Mouse (Mus musculus) forebrain, embryonic 14.5 days (tissue): Measurements from ENCODE around the gene Arid1b. TPM values are rescaled to one million over a fixed set of nuclear protein-coding genes. Genes with fewer than 3 reads are reported as not detected.

ENCODE experiments used
- ATAC-seq: fragments of 200-750 bp; cut with Nextera tagmentation; 2 replicates; pipeline ENCODE4 v1.8.0; 2017; ENCODE audit warnings: mild to moderate bottlenecking, moderate library complexity
- DNase-seq: peaks from one replicate; pipeline ENCODE4 v3.0.0-alpha.2; 2015; ENCODE audit warnings: low spot score
- H3K27ac ChIP-seq: fragments of 300-500 bp; sonication (generic); 2 replicates; pipeline ENCODE4 v1.5.1; 2014; ENCODE audit warnings: low read depth, mild to moderate bottlenecking, control low read depth, low read length, moderate library complexity
- H3K27me3 ChIP-seq: fragments of 300-500 bp; sonication (generic); replicated peaks from 2 replicates; pipeline ENCODE4 v1.6.1; 2014; ENCODE audit warnings: low read length, control low read depth, mixed read lengths; ENCODE audit not compliant: control insufficient read depth, insufficient read depth
- H3K36me3 ChIP-seq: fragments of 300-500 bp; sonication (generic); 2 replicates; pipeline ENCODE4 v1.6.1; 2014; ENCODE audit warnings: low read length, control low read depth; ENCODE audit not compliant: control insufficient read depth, insufficient read depth
- H3K4me1 ChIP-seq: fragments of 300-500 bp; sonication (generic); 2 replicates; pipeline ENCODE4 v1.6.1; 2014; ENCODE audit warnings: antibody characterized with exemption, low read length, control low read depth; ENCODE audit not compliant: control insufficient read depth, insufficient read depth
- H3K4me2 ChIP-seq: fragments of 300-500 bp; sonication (generic); 2 replicates; pipeline ENCODE4 v1.6.1; 2014; ENCODE audit warnings: mild to moderate bottlenecking, control low read depth, low read length
- H3K4me3 ChIP-seq: fragments of 300-500 bp; sonication (generic); 2 replicates; pipeline ENCODE4 v1.5.1; 2014; ENCODE audit warnings: low read depth, low read length, control low read depth
- H3K9ac ChIP-seq: fragments of 300-500 bp; sonication (generic); 2 replicates; pipeline ENCODE4 v1.6.1; 2014; ENCODE audit warnings: mild to moderate bottlenecking, low read length, control low read depth, moderate library complexity
- H3K9me3 ChIP-seq: fragments of 300-500 bp; sonication (generic); replicated peaks from 2 replicates; pipeline ENCODE4 v1.6.1; 2016; ENCODE audit warnings: low read length, control low read depth, mixed read lengths; ENCODE audit not compliant: control insufficient read depth
- WGBS: fragments of 180-500 bp; shearing (Covaris S2); extraction: QIAGEN DNeasy Blood & Tissue Kit; methylation state at CpG from one replicate; pipeline ENCODE4 v1.1.7; 2014; 5-methylcytosine and 5-hydroxymethylcytosine counted together
- polyA plus RNA-seq: library from polyadenylated mRNA; unstranded; fragments of >200 nt; fragmentation: Nextera tagmentation; extraction: Ambion mirVana; gene quantifications from 2 replicates; pipeline ENCODE4 v1.2.1, GENCODE M21; 2014

The Arid1b gene
- polyA plus RNA-seq, 1 experiment from 2014 or later: 11.1 TPM

- H3K4me1 ChIP-seq: peaks cover 13% of the 10 kb centered on the region
- 88% methylated on average over 4 of the region's 4 CpGs for WGBS
- H3K4me3 ChIP-seq: no peak overlapping the region
- no peak overlapping the region for H3K9ac ChIP-seq
- no peaks in the 10 kb centered on the region for H3K36me3 ChIP-seq
- H3K4me2 ChIP-seq: no peak overlapping the region
- ATAC-seq (no peak), DNase-seq (no peak)
- H3K27ac ChIP-seq: no peak overlapping the region
- no peaks in the 10 kb centered on the region for H3K9me3 ChIP-seq
- H3K27me3 ChIP-seq: no peaks in the 10 kb centered on the region
Measured at GRCm38 (mm10) chr17:5097046-5097445, 102.9 kb downstream of the Arid1b start.

GRCm38 (mm10) chr17:5097545-5098475 lies 103.7 kb downstream of the Arid1b start:
- H3K9me3 ChIP-seq: no peaks in the 10 kb centered on the region
- WGBS: 73% methylated on average over 21 of the region's 21 CpGs
- H3K4me2 ChIP-seq: no peak overlapping the region
- DNase-seq (no peak), ATAC-seq (no peak)
- peaks cover 15% of the 10 kb centered on the region for H3K4me1 ChIP-seq
- H3K36me3 ChIP-seq: no peaks in the 10 kb centered on the region
- no peak overlapping the region for H3K9ac ChIP-seq
- H3K27ac ChIP-seq: no peak overlapping the region
- H3K4me3 ChIP-seq: no peak overlapping the region
- no peaks in the 10 kb centered on the region for H3K27me3 ChIP-seq

- Histone ChIP-seq H3K4me3 (no peak overlapping the region), H3K4me2 (no peak overlapping the region), H3K4me1 (peaks cover 15% of the 10 kb centered on the region), H3K36me3 (no peaks in the 10 kb centered on the region), H3K27ac (no peak overlapping the region), H3K9ac (no peak overlapping the region), H3K27me3 (no peaks in the 10 kb centered on the region), H3K9me3 (no peaks in the 10 kb centered on the region)
- WGBS: 81% methylated on average over 7 of the region's 7 CpGs
- no peak for DNase-seq
- ATAC-seq: no peak
Measured at GRCm38 (mm10) chr17:5098727-5099126, 104.6 kb downstream of the Arid1b start.

GRCm38 (mm10) chr17:5099238-5099637 lies 105.1 kb downstream of the Arid1b start:
- Histone ChIP-seq H3K36me3 (no peaks in the 10 kb centered on the region), H3K27ac (no peak overlapping the region), H3K27me3 (no peaks in the 10 kb centered on the region), H3K4me2 (no peak overlapping the region), H3K9ac (no peak overlapping the region), H3K4me3 (no peak overlapping the region), H3K9me3 (no peaks in the 10 kb centered on the region), H3K4me1 (peaks cover 15% of the 10 kb centered on the region)
- DNase-seq: no peak
- WGBS: 93% methylated on average over 4 of the region's 4 CpGs
- no peak for ATAC-seq

- Histone ChIP-seq H3K4me3 (no peak overlapping the region), H3K4me2 (no peak overlapping the region), H3K27me3 (no peaks in the 10 kb centered on the region), H3K36me3 (no peaks in the 10 kb centered on the region), H3K9me3 (no peaks in the 10 kb centered on the region), H3K27ac (peak overlapping the region; percentile 40; the same call in 1 of the 2 replicates), H3K9ac (no peak overlapping the region), H3K4me1 (peaks cover 33% of the 10 kb centered on the region)
- no peak for ATAC-seq
- no peak for DNase-seq
- WGBS: 41% methylated on average over 8 of the region's 8 CpGs
Measured at GRCm38 (mm10) chr17:5101157-5101556, 107.0 kb downstream of the Arid1b start.

- Histone ChIP-seq H3K9me3 (no peaks in the 10 kb centered on the region), H3K4me1 (peaks cover 40% of the 10 kb centered on the region), H3K36me3 (no peaks in the 10 kb centered on the region), H3K27me3 (no peaks in the 10 kb centered on the region), H3K4me3 (no peak overlapping the region), H3K27ac (no peak overlapping the region), H3K9ac (no peak overlapping the region), H3K4me2 (no peak overlapping the region)
- no peak for DNase-seq
- ATAC-seq: no peak
- WGBS: 22% methylated on average over 2 of the region's 2 CpGs
Measured at GRCm38 (mm10) chr17:5101887-5102286, 107.8 kb downstream of the Arid1b start.

GRCm38 (mm10) chr17:5105746-5106145 lies 111.6 kb downstream of the Arid1b start:
- Histone ChIP-seq H3K27me3 (no peaks in the 10 kb centered on the region), H3K4me2 (no peak overlapping the region), H3K9me3 (no peaks in the 10 kb centered on the region), H3K27ac (0 out of 2 replicates have a peak overlapping the region, but pooled peaks have one; percentile 57), H3K9ac (no peak overlapping the region), H3K4me1 (peaks cover 44% of the 10 kb centered on the region), H3K36me3 (no peaks in the 10 kb centered on the region), H3K4me3 (no peak overlapping the region)
- ATAC-seq (peak; percentile 24; the same call in 1 of the 2 replicates), DNase-seq (peak; percentile 67)
- WGBS: 10% methylated on average over 6 of the region's 6 CpGs

- ATAC-seq (peak; percentile 19; the same call in 1 of the 2 replicates), DNase-seq (peak; percentile 35)
- 57% methylated on average over 11 of the region's 11 CpGs for WGBS
- Histone ChIP-seq H3K27me3 (no peaks in the 10 kb centered on the region), H3K27ac (peak overlapping the region; percentile 48; the same call in 1 of the 2 replicates), H3K36me3 (no peaks in the 10 kb centered on the region), H3K4me3 (no peak overlapping the region), H3K4me2 (no peak overlapping the region), H3K9me3 (no peaks in the 10 kb centered on the region), H3K4me1 (peaks cover 37% of the 10 kb centered on the region), H3K9ac (no peak overlapping the region)
Measured at GRCm38 (mm10) chr17:5106263-5107195, 112.4 kb downstream of the Arid1b start.
